Mouse (Mus musculus): ENCODE data around the gene Dnajb12. TPM values are rescaled to one million over a fixed set of nuclear protein-coding genes. Genes with fewer than 3 reads are reported as not detected.

The Dnajb12 gene
- polyA plus RNA-seq (2012; ENCODE audit: low replicate concordance) = 66.1 and 90.9 TPM in 2 replicates

GRCm38 (mm10) chr10:59879255-59880028, at the start of gene Dnajb12:
Gene Dnajb12 (plus strand): TSS chr10:59879556.

Other genes with a start within 250 kb of the Dnajb12 start
- gene Micu1, start 177.1 kb upstream of the Dnajb12 start, polyA plus RNA-seq (2012; ENCODE audit: low replicate concordance) = 18.3 and 35.6 TPM in 2 replicates
- 12.3 and 13.0 TPM in 2 replicates for gene Ddit4, start 72.3 kb downstream of the Dnajb12 start, polyA plus RNA-seq (2012; ENCODE audit: low replicate concordance)
- 20.0 and 44.4 TPM in 2 replicates for gene Ascc1, start 123.2 kb downstream of the Dnajb12 start, polyA plus RNA-seq (2012; ENCODE audit: low replicate concordance)
- gene Anapc16, start 123.6 kb downstream of the Dnajb12 start, polyA plus RNA-seq (2012; ENCODE audit: low replicate concordance) = 36.3 and 107 TPM in 2 replicates
- 0.32 and 0.72 TPM in 2 replicates for gene Spock2, start 226.7 kb downstream of the Dnajb12 start, polyA plus RNA-seq (2012; ENCODE audit: low replicate concordance)